Mouse (Mus musculus) left cerebral cortex, postnatal 36 days (tissue): ENCODE measurements around the gene Grm1. TPM values are rescaled to one million over a fixed set of nuclear protein-coding genes. Genes with fewer than 3 reads are reported as not detected.
A peak's percentile ranks its signal among the peaks of the same experiment; 100 is the strongest.

Source experiments
- DNase-seq, 2 experiments: peaks; one replicate each; pipeline ENCODE4 v3.0.0; 2021 to 2022; ENCODE audit warnings: low spot score in 2 of 2, mixed read lengths in 1 of 2
- intact Hi-C: fragments of 180-260 bp; cut with DNase I; formaldehyde crosslinking; loops from one replicate; pipeline ENCODE4 v1.15.1; 2025
- total RNA-seq, 2 experiments: library from RNA; stranded (reverse); gene quantifications; 2 replicates each; pipeline ENCODE4 v1.2.3; 2021

Gene Grm1
- total RNA-seq, 2 experiments from 2014 or later, result 39.5 to 50.2 TPM

DNA sequence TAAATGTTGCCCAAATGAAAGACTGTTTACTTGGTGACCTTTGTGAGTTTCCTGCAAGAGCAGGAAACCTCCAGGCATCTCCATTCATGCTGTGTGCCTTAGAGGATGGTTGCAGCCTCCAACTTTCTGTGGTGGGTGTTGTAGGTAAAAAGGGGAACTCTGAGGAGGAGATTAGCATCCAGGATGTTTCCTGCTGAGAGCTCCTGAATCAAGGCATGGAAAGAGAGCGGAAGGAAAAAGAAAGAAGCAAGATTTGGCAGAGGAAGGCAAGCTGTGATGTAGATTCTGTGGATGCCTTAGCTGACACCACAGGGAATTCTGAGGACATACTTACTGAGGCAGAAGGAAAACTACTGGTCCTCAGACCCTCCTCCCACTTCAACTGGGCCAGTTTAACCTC, 85.4 kb downstream of the Grm1 start:
- no peak for DNase-seq
- intact Hi-C loops, result no loop called here

GRCm38 (mm10) chr10:10991708-10992107, 90.4 kb downstream of the Grm1 start:
- intact Hi-C loops, result no loop called here
- no peak for DNase-seq

GRCm38 (mm10) chr10:10971311-10971710, 110.8 kb downstream of the Grm1 start:
- intact Hi-C loops, result no loop called here
- no peak for DNase-seq

- intact Hi-C loops, result no loop called here
- DNase-seq, result no peak
Measured at GRCm38 (mm10) chr10:10964490-10965150, 117.5 kb downstream of the Grm1 start.

DNA sequence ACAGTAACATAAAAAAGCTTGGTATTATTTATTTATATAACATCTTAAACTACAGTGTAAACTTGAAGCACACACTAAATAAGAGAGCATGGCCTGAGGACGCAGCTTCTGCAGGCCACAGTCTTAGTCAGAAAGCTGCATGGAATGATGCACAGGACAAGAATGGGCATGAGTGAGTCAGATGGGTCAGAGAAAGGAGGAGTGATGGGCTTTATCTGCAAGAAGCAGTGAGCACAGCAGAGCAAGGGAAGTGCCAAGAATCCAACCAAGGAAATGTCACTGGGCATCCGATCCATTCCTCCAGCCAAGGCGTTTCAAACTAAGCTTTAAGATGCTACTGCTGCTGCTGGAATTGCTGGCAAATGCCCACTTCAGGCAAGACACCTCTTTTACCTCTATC, 131.6 kb downstream of the Grm1 start:
- DNase-seq, result no peak

DNA sequence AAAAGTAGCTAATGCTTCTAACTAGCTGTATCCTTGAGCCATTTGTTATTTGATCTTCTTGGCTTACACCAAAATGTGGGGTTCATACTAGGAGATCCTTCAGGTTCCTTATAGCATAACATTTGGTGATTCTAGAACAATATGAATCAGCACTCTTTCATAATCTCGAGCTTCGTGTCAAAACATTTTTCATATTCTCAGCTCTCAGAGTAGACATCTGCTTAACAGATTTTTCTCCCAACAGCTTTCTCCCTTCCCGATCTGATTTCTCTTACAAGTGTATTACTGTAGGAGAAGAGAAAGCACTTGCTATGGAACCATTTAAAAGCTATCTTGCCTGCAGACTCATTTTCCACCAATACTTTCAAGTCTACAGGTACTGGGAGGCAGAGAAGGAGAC, 133.0 kb downstream of the Grm1 start:
- DNase-seq, result no peak
- intact Hi-C loops, result no loop called here

More for the DNA sequence above, 131.6 kb downstream of the Grm1 start:
- intact Hi-C loops, result no loop called here

DNA sequence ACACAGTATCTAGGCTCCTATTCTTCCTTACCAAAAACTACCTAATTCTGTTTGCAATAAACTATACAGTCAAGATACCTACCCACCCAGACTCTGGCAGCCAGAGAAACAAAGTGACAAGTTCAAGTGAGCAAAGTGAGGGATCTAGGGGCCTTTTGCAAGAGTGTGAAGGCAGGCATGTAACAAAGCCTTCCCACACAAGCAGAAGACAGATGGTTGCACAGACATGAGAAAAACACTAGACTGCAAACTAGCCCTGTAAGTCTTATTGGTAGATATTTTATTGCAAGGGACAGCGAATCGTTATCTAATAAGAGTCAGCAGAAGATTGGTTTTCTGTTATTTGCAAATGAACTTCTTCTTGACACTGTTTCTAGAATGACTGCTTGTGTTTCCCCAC, 134.6 kb downstream of the Grm1 start:
- DNase-seq, result no peak

GRCm38 (mm10) chr10:10944003-10944402, 138.2 kb downstream of the Grm1 start:
- intact Hi-C loops, result no loop called here
- no peak for DNase-seq

More for the DNA sequence above, 134.6 kb downstream of the Grm1 start:
- intact Hi-C loops, result no loop called here

DNA sequence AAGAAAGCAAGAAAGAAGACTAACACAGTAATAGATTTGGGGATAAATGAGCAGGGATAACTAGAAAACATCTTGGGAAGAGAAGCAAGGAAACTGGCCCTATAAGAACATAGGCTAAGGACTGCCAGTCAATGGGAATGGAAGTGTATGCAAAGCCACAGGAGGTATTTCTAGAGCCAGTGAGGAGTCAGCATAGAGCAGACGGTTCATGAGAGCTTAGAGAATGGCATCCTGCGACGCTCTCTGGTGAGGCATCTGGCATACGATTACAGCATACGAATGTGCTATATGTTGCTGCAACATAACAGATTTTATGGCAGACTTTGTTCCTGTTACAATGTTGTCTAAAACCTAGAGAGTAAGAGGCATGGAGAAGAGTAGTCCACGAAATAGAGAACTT, 139.9 kb downstream of the Grm1 start:
- no peak for DNase-seq
- intact Hi-C loops, result no loop called here

- intact Hi-C loops, result no loop called here
- DNase-seq, result no peak
Measured at GRCm38 (mm10) chr10:10935806-10936205, 146.3 kb downstream of the Grm1 start.

DNA sequence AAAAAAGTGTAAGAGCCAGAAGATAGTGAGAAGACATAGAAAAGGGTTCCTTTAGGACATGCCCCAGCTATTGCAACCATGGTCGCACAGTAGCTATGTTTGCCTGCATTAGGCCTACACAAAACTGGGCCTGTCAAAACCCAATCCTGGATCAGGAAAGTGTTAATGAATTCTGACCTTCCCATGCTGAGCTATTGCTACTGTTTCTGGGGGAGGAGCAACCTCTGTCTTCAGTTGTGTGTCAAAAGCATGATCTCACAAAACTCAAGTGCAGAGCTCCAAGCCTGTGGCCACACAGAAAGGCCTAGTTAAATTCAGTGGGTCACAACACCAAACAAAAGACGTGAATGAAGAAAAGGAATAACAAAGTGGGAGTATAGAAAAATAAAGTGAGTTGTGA, 152.5 kb downstream of the Grm1 start:
- intact Hi-C loops, result no loop called here

GRCm38 (mm10) chr10:10928798-10929366, 153.3 kb downstream of the Grm1 start:
- intact Hi-C loops, result no loop called here
- DNase-seq, result no peak

More for the DNA sequence above, 152.5 kb downstream of the Grm1 start:
- DNase-seq, result no peak

DNA sequence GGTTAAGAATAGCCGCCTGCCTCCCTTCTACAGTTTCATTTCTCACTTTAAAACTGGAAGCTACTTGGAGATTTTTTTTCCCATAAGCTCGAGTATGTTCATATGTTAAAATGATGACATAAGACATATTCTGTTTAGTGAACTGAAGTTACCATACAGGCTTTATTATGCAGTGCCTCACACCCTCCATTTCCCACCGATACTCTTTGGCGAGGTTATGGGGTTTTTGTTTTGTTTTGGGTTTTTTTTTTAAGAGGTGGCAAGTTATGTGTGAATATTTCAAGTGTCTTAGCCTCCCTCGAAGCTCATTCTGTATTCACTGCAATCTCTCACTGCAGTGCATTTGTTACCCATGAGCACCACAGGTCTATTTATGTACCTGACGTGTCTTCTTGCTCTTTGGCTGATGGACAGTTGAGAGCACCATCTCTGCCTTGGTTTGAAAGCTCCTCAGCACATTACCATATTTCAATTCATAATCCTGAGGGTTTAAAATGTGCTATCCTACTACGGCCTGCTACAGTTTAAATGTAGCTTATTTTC, 164.2 kb downstream of the Grm1 start:
- intact Hi-C loops, result loop anchor here (10.0 kb wide), 1 partner anchor 223 kb away; no protein-coding TSS in a partner anchor
- peak in 1 of 2 experiments; percentile 19 for DNase-seq

DNA sequence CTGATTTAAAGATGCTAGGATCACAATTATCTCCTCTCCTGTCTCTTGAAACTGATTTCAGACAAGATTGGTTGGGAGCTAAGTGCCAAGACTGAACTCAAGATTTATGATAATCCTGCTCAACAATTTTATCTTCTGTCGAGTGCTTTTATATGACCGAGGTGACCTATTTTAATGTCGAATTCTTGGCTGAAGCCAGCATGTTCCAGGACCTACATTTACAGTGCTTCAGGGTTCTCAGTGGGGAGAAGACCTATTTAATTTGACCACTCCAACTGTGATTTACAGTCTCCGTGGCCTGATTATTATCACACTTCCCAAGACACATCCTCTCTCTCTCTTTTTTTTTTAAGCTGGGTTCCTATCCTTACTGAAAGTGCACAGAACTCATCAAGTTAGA, 168.5 kb downstream of the Grm1 start:
- intact Hi-C loops, result loop anchor here (10.0 kb wide), 1 partner anchor 219 kb away; no protein-coding TSS in a partner anchor
- no peak for DNase-seq

GRCm38 (mm10) chr10:10890221-10890620, 191.9 kb downstream of the Grm1 start:
- no peak for DNase-seq
- intact Hi-C loops, result no loop called here

DNA sequence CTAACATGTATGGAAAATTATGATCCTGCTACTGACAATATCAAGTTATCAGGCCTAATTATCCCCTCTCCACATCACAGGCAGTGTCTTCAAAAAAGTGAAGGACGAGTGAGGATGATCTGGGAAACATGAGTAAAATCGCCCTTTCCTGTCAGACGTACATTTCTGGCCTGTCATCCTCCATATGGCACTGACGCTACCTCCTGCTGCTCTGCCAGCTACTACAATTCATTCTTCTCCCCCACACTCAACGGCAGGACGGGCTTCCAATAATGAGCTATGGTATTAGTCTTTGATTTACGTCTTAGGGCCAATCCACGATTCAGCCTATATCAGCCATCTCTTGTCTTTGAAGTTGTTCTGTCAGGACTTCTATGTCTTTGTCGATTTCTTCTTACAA, 193.6 kb downstream of the Grm1 start:
- intact Hi-C loops, result no loop called here
- DNase-seq, result no peak

DNA sequence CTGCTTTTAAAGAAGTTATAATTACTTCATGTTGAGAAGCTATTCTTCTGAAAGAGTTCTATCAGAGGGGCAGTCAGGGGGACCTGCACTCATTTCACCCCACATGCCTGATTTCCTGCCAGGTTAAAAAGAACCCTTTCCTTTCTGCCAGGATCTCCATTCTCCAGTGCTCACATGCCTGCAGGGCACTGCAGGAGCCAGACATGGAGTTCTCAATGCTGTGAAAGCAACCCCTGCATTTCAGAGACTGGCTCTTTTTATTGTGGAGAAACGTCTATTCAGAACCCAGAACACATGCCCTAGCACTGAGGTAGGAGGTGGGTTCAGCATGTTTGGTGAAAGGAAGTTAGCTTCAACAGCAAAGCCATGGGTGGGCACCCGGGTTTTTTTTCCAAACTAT, 197.2 kb downstream of the Grm1 start:
- DNase-seq, result peak; percentile 13 to 25
- intact Hi-C loops, result no loop called here

DNA sequence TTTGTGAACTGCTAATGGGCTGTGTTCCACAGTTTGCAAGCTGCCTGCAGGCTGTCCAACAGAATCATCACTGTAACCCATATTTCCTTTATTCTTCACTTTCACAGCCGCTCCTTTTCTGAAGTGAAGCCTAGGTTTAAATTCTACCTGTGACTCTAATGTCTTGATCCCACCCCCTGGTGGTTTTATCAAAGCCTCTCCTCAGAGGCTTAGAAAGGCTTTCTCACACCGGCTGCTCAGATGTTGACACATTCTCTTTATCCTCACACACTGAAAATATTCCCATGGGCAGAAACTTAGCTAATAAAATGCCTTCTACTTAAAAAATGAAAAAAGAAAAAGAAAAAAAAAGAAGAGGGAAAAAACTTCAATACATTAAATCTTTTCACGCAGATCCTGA, 210.0 kb downstream of the Grm1 start:
- no peak for DNase-seq
- intact Hi-C loops, result no loop called here

GRCm38 (mm10) chr10:10870271-10870670, 211.9 kb downstream of the Grm1 start:
- no peak for DNase-seq
- intact Hi-C loops, result no loop called here

GRCm38 (mm10) chr10:10866278-10866677, 215.9 kb downstream of the Grm1 start:
- intact Hi-C loops, result no loop called here
- no peak for DNase-seq

GRCm38 (mm10) chr10:10864759-10865158, 217.4 kb downstream of the Grm1 start:
- no peak for DNase-seq
- intact Hi-C loops, result no loop called here
